Mouse (Mus musculus): ENCODE results near the gene Efna2. TPM values are rescaled to one million over a fixed set of nuclear protein-coding genes. Genes with fewer than 3 reads are reported as not detected.

Gene Efna2
- polyA plus RNA-seq, 1 experiment, result 0.10 TPM

DNA sequence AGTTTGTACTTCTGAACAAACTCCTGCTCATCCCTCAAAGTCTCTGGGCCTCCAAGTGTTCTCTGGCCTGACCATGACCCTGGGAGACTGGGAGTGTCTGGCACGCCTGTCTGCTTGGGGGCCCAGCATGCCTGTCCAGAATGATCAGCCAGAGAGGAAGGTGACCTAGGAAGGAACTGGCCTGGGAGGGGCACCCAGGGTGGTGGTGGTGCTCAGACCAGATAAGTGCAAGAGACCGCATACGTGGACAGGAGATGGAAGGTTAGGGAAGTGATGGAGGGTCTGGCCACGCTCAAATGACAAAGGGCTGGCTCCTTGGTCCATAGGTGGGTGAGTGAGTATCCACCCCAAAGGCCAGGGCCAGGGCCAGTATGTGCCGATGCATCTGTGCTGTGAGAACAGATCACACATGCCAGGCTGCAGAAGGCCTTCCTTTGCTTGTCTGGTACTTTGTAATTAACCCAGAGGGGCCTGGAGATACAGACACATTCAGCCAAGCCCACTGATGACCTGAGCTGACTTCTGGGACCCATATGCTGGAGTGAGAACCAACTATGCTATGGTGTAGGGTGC lies 32.0 kb upstream of the Efna2 start:
- Histone ChIP-seq H3K4me3 (replicated peaks) (peak overlapping the region; percentile 95), H3K9me3 (ENCODE audit: control insufficient read depth, low read length) (no peaks in the 10 kb centered on the region), H3K27me3 (ENCODE audit: control insufficient read depth) (no peaks in the 10 kb centered on the region), H3K4me1 (ENCODE audit: control insufficient read depth) (peaks cover 96% of the 10 kb centered on the region), H3K36me3 (ENCODE audit: control insufficient read depth) (peaks cover 75% of the 10 kb centered on the region)
- no peak for TF ChIP-seq GATA1 (IDR thresholded peaks at IDR 0.05; ENCODE audit: low read length)
- TF ChIP-seq TAL1 (IDR thresholded peaks at IDR 0.05; ENCODE audit: low read length), result no peak

- TF ChIP-seq TAL1 (IDR thresholded peaks at IDR 0.05; ENCODE audit: low read length) (no peak), GATA1 (IDR thresholded peaks at IDR 0.05; ENCODE audit: low read length) (no peak)
- Histone ChIP-seq H3K27me3 (ENCODE audit: control insufficient read depth) (no peaks in the 10 kb centered on the region), H3K36me3 (ENCODE audit: control insufficient read depth) (peaks cover 80% of the 10 kb centered on the region)
These were observed 31.3 kb upstream of the Efna2 start, which contains the start of gene Midn for GRCm38 (mm10) chr10:80147719-80148601. Gene Midn, plus strand, starts transcription at chr10:80148272.

DNA sequence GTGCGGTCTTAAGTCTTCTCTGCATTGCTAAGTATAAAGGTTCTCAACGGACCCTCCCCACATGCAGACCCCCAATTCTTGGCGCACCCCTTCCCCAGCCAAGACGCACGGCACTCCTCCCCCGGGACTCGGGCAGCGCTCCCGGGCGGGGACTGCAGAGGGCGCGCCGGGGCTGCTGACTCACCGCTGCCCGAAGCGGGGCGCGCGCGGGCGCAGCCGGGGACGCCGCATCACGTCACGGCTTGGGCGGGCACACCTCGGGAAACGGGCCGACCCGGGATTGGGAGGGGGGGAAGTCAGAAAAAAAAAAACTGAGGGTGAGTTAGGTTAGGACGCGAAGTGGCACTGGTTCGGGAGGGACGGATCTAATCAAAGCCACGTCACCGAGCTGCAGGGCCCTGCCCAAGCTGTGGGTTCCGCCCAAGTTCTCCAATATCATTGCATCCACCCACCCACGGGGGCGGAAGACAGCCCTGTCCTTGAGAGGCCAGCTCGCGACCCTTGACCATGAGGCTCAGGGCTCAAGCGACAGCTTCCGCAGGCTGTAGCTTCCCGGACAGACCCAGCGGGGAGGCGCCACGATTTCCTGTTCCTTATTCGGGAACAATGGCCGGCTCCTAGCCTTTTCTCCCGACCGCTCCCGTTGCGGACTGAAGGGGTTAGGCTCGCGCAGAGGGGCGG lies 30.5 kb upstream of the Efna2 start:
- no peak for TF ChIP-seq TAL1 (IDR thresholded peaks at IDR 0.05; ENCODE audit: low read length)
- TF ChIP-seq GATA1 (IDR thresholded peaks at IDR 0.05; ENCODE audit: low read length), result no peak
- H3K36me3 ChIP-seq (ENCODE audit: control insufficient read depth), result peaks cover 82% of the 10 kb centered on the region
- H3K9me3 ChIP-seq (ENCODE audit: control insufficient read depth, low read length), result no peaks in the 10 kb centered on the region
- H3K27me3 ChIP-seq (ENCODE audit: control insufficient read depth), result no peaks in the 10 kb centered on the region
- H3K4me1 ChIP-seq (ENCODE audit: control insufficient read depth), result peaks cover 96% of the 10 kb centered on the region
- peak overlapping the region; percentile 95 for H3K4me3 ChIP-seq (replicated peaks)

More at GRCm38 (mm10) chr10:80147719-80148601, 31.3 kb upstream of the Efna2 start, which contains the start of gene Midn:
- H3K9me3 ChIP-seq (ENCODE audit: control insufficient read depth, low read length), result no peaks in the 10 kb centered on the region
- peaks cover 96% of the 10 kb centered on the region for H3K4me1 ChIP-seq (ENCODE audit: control insufficient read depth)
- peak within 1 kb of the TSS; percentile 95 for H3K4me3 ChIP-seq (replicated peaks)

DNA sequence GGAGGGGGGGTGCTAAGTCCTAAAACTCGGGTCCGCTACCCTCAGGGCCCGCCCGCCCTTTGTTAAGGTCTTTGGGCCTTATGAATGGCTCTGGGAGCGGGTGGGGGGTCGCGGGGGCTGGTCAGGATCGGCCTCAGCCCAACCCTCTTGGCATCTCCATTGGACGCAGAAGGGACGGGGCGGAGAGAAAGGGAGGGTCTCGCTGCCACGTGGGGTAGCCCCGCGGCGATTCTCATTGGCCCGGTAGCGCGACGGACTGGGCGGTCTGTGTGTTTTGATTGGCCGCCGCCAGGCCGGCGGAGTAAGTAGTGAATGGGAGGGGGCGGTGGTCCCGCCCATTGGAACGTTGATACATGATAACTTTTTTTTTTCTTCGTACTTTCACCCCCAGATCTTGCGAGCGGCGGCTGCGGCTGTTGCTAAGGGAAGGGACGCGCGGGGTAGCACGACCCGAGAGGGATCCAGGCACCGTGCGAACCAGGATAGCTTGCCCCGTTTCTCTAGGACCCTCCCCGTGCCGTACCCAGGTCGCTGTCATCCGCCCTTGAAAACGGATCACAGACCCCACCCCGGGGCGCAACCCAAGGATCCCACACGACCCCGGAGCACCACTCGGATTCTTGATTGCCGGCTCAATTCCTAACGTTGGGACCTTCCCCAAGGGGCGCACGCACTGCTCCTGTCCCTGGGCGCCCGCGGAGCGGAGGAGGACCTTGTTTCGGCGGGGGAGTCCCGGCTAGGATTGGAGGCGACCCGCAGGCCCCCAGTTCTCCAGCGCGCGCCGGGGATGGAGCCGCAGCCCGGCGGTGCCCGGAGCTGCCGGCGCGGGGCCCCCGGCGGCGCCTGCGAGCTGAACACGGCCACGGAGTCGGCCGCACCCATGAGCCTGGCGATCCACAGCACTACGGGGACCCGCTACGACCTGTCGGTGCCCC lies 29.7 kb upstream of the Efna2 start:
- no peaks in the 10 kb centered on the region for H3K27me3 ChIP-seq (ENCODE audit: control insufficient read depth)
- H3K4me3 ChIP-seq (replicated peaks), result peak overlapping the region; percentile 95
- peaks cover 82% of the 10 kb centered on the region for H3K36me3 ChIP-seq (ENCODE audit: control insufficient read depth)
- TF ChIP-seq TAL1 (IDR thresholded peaks at IDR 0.05; ENCODE audit: low read length) (no peak), GATA1 (IDR thresholded peaks at IDR 0.05; ENCODE audit: low read length) (no peak)
- no peaks in the 10 kb centered on the region for H3K9me3 ChIP-seq (ENCODE audit: control insufficient read depth, low read length)
- peaks cover 96% of the 10 kb centered on the region for H3K4me1 ChIP-seq (ENCODE audit: control insufficient read depth)

GRCm38 (mm10) chr10:80150226-80151210 lies 28.8 kb upstream of the Efna2 start:
- Histone ChIP-seq H3K27me3 (ENCODE audit: control insufficient read depth) (no peaks in the 10 kb centered on the region), H3K36me3 (ENCODE audit: control insufficient read depth) (peaks cover 82% of the 10 kb centered on the region), H3K4me1 (ENCODE audit: control insufficient read depth) (peaks cover 95% of the 10 kb centered on the region), H3K4me3 (replicated peaks) (peak overlapping the region; percentile 95), H3K9me3 (ENCODE audit: control insufficient read depth, low read length) (no peaks in the 10 kb centered on the region)
- no peak for TF ChIP-seq GATA1 (IDR thresholded peaks at IDR 0.05; ENCODE audit: low read length)
- no peak for TF ChIP-seq TAL1 (IDR thresholded peaks at IDR 0.05; ENCODE audit: low read length)

- Histone ChIP-seq H3K27me3 (ENCODE audit: control insufficient read depth) (no peaks in the 10 kb centered on the region), H3K9me3 (ENCODE audit: control insufficient read depth, low read length) (no peaks in the 10 kb centered on the region), H3K36me3 (ENCODE audit: control insufficient read depth) (peaks cover 82% of the 10 kb centered on the region), H3K4me3 (replicated peaks) (peak overlapping the region; percentile 95), H3K4me1 (ENCODE audit: control insufficient read depth) (peaks cover 89% of the 10 kb centered on the region)
- TF ChIP-seq TAL1 (IDR thresholded peaks at IDR 0.05; ENCODE audit: low read length) (no peak), GATA1 (IDR thresholded peaks at IDR 0.05; ENCODE audit: low read length) (no peak)
These were observed 27.9 kb upstream of the Efna2 start for GRCm38 (mm10) chr10:80151211-80152034.
